Mouse (Mus musculus) CD4-positive, CD25-positive, alpha-beta regulatory T cell, adult 2 months (primary cell): Measurements from ENCODE around the gene Hoxc11.
A peak's percentile ranks its signal among the peaks of the same experiment; 100 is the strongest.

Experiments
- DNase-seq: peaks from one replicate; pipeline ENCODE4 v3.0.0-alpha.2; 2012; ENCODE audit warnings: low read depth, low spot score

Gene Hoxc11

DNA sequence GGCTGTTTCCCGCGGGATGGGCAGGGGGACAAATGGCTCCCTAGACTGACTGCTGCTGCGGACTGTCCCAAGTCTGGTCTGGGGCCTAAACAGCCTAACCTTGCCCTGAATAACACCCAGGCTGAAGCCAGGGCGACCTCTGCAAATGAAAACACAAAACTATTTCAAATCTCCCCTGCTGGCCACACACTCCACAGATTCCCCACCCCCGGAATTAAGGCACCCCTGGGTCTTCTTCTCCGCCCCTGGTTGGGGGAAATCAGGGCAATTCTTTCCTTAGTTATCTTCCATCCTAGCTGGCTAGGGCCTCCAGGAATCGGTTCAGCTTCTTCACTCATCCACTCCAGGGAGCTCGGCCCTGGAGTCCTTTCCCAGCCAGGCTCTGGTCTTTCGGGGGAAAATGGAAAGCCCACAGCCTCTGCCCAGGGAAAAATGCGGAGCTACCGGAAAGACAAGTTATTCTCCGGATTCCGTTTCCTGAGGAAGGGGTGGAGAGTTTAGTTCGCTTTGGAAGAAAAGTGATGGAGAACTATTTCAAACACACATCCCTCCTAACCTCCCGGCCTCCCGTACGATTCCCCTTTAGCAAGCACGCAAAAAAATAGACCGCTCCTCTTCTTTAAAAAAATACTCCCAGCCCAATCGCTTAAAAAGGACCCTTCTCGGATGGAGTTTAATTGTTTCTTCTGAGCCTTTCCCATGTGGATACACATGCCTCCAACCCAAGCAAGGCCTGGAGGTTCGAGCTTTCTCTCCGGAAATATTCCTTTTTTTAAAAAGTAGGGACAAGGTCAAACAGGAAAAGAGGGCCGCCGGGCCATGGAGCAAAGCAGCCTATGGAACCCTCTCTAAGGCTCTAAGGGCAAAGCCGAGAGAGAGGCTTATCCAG is 11.0 kb downstream of the Hoxc11 start:
- no peak for DNase-seq

DNA sequence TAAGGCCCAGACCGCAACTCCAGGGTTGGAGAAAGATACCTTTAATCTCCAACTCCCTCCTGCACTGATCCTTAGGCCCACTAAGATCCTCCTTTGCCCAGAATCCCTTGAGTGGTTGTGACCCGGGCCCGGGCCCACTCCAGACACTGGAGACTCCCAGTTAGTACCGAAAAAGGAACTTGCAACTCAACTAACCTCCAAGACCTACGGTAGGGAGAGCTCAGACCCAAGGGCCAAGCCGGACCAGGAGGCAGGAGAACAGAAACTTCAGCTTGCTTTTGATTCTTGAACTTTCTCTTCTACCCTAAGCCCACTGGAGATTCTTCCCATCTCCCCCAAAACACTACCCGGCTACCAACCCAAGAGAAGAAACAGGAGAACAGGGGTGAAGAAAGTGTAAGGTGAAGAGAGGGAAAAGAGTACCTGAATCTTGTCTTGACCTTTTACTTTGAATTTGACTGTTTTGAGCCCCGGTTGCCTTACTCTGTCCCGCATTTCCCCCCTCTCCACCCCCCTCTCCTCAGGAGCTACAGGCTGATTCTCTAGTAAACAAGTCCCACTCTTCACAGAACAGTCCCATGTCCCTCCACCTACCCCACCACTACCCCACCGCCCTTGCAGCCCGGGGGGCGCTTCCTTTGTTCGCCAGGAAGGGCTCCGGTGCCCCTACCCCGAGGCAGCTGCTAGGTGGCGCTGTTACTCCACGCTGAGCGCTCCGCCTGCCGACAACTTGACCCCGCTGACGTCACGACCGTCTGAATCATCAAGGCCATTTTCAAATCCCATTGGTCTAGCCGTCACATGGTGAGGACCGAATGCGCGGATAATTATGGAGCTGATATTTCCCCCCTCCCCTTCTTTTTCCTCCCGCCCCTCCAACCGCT is 11.9 kb downstream of the Hoxc11 start:
- DNase-seq: peak; percentile 89

DNA sequence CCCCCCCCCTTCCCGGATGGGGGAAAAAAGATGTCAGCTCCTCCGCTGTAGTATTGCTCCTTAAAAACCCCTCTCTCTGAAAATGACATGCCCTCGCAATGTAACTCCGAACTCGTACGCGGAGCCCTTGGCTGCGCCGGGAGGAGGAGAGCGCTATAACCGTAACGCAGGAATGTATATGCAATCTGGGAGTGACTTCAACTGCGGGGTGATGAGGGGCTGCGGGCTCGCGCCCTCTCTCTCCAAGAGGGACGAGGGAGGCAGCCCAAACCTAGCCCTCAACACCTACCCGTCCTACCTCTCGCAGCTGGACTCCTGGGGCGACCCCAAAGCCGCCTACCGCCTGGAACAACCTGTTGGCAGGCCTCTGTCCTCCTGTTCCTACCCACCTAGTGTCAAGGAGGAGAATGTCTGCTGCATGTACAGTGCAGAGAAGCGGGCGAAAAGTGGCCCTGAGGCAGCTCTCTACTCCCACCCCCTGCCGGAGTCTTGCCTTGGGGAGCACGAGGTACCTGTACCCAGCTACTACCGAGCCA is 12.6 kb downstream of the Hoxc11 start, which contains the start of gene Hoxc10:
TSS of gene Hoxc10 (plus strand) at position 21 of the 536 bp plus-strand sequence.
- no peak for DNase-seq

DNA sequence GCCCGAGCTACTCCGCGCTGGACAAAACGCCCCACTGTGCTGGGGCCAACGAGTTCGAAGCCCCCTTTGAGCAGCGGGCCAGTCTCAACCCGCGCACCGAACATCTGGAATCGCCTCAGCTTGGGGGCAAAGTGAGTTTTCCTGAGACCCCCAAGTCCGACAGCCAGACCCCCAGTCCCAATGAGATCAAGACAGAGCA is 13.0 kb downstream of the Hoxc11 start, which contains the start of gene Hoxc5:
TSS of gene Hoxc5 (plus strand) at position 132 of the 199 bp plus-strand sequence.
- DNase-seq: no peak

DNA sequence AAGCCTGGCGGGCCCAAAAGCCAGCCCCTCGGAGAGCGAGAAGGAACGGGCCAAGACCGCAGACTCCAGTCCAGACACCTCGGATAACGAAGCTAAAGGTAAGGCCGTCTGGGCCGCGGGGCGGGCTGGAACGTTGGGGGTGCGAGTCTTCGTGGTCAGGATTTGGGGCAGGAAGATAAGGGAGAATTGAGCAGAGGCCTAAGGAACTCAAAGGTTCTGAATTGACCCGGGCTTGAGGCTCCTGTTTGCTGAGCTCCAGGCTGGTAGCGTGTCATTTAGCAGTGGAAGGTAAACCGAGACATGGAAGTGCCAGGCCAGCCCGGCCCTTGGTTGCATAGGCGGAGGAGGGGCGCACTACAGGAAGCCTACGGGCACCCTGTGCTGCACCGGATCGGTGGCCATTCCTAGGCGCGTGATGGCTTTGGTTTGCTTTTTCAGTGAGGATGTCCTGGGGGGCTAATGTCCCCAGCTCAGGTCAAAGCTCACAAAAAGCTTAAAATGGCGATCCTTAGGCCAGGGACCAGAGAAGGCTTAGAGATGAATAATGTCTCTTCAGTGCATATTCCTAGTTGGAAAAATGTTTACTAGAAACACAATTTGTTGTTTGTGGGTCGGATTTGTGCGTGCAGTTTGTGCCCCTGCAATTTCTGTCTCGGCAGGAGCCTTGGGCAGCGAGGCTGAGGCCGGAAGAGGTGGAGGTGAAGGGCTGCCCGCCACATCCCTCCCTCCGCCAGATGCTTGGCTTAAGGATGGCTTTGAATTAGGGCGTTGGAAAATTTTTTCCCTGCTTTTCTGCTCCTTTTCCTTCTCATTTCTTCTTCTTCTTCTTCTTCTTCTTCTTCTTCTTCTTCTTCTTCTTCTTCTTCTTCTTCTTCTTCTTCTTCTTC is 13.5 kb downstream of the Hoxc11 start:
- DNase-seq: no peak

DNA sequence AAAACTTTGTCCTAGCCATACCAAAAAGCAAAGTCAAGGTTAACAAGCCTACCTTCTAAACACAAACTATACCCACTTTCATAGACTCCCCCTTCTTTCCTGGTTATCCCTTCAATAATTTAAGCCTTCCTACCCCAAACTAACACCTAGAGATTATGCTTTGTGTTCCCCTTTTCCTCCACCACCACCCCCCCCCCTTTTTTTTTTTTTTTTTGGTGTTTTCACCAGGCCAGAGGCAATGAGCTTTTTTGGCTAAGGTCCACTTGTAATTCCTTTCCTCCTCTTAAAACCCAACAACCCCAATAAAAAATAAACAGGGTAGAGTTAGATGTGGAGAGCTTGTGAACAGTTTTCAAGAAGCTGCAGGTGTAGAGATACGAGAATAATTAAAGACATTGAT is 15.1 kb downstream of the Hoxc11 start:
- DNase-seq: no peak

DNA sequence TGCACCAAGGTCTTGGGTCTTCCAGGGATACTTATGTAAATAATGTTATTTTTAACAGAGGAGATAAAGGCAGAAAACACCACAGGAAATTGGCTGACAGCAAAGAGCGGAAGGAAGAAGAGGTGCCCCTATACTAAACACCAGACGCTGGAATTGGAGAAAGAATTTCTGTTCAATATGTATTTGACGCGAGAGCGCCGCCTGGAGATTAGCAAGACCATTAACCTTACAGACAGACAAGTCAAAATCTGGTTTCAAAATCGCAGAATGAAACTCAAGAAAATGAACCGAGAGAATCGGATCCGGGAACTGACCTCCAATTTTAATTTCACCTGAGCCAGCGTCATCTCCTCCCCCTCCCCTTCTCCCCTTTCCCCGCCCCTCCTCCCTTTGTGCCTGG is 16.5 kb downstream of the Hoxc11 start:
- peak; percentile 46 for DNase-seq

DNA sequence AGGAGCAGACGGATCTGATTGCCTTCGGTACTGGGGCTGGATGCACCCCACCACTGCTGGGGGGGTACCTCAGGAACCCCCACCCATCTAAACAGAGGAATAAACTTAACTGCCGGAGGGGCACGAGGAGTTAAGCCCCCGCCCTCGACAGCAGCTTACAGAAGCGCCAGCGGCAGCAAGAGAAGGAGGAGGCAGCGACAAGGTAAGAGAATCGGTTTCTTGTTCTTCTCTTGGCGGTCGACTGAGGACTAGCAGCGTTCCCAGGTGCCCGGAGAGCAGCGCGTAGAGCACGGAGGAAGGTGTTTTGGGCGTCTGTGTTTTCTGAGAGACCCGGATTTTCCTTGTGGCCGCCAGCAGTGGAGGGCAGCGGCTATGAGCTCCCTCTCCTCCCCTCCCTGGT is 18.0 kb downstream of the Hoxc11 start:
- no peak for DNase-seq

DNA sequence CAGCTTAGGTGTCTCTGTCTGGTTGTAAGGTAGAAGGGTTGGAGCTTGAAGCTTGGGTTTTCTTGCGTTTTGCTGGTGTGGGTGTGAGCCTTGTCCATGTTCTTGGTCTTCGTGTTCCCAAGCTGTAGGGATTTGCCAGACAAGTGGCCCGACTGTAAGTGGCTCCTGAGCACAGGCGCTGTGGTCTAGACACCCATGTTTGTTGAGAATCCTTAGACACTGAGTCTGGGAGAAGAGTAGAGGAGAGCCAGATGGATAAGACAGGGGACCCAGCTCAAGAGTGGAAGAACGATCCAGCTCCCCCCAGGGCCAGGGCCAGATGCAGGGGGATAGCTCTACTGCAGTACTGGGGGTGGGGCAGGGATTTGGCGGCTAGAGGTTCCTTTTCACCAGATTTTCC is 18.5 kb downstream of the Hoxc11 start:
- DNase-seq: no peak

DNA sequence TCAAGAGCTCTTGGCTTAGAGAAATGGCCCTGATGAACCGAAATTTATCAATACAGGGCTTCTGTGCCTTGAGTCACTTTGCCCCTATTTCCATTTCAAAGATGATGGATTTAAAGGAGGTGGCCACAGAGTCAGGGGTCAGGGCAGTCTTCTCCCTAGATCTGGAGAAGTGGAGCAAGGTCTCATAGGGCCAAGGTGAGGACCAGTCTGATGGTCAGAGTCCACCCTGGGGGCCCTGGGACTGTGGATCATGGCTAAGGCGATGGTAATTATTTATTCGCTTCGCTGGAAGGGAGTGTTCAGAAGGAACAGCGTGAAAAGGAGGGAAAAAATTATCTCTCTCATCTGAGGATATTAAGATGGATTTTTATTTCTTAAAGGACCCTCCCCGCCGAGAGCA is 20.8 kb downstream of the Hoxc11 start:
- DNase-seq: no peak

DNA sequence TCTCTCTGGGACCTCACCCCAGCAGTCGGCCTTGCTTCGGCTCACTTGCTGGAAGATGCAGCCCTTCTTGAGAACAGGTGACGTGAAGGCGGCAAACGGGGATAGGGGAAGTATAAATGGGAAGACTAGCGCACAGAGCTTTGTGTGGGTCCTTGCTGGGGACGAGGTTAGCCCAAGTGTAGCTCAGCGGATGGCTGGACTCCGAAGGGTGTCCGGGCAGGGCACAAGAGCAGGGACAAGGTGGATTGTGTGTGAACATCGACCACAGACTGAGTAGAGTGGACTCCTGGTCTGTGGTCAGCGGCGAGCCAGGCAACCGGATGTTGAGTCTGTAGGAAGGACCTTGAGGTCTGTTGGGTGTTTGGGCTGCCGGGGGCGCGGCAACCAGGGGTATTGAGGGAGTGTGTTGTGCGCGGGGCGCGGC is 21.5 kb downstream of the Hoxc11 start:
- no peak for DNase-seq

DNA sequence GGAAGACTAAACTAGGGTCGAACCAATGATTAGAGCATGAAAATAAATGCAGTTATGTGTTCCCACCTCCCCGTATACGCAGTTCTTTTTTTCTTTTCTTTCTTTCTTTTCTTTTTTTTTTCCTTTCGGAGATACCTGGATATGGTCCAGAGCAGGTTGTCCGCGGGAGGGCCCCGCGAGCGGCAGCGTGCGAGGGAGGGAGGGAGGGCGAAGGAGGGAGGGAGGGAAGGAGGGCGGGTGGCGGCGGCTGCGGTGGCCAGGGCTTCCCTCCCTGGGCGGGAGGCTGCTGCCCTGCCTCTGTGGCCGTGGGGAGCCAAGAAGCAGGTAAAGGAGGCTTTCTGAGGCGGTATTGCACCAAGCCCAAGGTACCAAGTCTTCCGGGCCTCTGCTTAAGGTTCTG is 21.9 kb downstream of the Hoxc11 start, which contains the start of gene Hoxc9:
TSS of gene Hoxc9 (plus strand) at position 269 of the 400 bp plus-strand sequence.
- DNase-seq: no peak

DNA sequence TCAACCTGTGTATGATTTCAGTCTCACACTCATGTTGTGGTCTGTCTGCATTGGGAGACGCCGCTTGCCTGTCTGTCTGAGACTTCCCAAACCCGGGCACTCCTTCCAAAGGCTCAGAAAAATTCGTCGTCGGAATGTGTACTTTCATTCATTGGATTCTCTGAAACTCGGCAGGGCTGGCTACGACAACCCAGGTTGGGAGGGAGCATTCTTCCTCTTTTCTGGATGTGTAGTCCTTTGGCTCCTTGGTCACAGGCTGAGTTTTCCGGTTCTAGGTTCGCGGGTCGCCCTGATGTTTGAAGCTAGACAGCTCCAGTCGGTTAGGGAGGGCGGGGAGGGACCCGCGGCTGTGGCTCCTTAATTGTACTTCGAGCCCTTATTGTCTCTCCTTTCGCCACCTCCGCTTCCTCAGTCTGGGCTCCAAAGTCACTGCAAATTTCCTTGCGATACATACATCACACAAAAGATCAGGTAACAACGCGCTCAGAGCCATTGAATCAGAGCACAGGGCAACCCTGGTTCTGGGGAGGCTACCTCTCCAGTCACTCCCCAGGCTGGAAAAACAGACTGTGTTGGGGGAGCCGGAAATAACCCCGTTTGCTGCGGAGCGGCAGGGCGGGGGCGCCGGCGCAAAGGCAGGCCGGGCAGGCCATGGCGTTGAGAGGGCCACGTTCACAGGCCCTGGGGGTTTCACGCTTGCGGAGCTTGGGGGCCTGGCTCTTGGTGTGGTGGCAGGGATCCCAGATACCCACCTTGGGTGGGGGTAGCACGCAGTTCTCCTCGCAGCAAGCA is 22.6 kb downstream of the Hoxc11 start:
- peak; percentile 56 for DNase-seq

DNA sequence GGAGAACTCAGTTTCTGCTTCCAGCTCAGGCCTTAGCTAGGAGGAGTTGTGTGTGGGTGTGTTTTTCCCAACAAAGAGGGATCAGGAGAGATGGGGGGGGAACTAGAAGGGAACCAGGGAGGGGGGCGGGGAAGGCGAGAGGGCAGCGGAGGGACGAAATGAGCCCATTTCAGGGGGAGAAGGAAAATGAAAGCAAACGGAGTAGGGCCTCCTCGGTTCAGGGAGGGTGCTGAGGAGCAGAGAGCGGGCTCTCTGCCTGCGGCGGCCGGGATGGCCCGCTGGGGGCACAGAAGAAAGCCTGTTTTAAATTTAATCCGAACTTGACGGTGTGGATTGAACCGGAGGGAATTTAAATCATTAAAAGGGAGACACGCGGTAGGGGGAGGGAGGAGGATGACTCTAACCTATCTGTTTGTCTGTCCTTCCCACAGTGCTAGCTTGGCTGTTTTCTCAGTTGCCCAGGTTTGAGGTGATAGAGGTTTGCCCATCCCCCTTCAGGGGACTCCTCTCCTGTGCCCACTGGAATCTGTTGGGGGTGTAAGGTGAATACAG is 23.3 kb downstream of the Hoxc11 start:
- DNase-seq: peak; percentile 43

DNA sequence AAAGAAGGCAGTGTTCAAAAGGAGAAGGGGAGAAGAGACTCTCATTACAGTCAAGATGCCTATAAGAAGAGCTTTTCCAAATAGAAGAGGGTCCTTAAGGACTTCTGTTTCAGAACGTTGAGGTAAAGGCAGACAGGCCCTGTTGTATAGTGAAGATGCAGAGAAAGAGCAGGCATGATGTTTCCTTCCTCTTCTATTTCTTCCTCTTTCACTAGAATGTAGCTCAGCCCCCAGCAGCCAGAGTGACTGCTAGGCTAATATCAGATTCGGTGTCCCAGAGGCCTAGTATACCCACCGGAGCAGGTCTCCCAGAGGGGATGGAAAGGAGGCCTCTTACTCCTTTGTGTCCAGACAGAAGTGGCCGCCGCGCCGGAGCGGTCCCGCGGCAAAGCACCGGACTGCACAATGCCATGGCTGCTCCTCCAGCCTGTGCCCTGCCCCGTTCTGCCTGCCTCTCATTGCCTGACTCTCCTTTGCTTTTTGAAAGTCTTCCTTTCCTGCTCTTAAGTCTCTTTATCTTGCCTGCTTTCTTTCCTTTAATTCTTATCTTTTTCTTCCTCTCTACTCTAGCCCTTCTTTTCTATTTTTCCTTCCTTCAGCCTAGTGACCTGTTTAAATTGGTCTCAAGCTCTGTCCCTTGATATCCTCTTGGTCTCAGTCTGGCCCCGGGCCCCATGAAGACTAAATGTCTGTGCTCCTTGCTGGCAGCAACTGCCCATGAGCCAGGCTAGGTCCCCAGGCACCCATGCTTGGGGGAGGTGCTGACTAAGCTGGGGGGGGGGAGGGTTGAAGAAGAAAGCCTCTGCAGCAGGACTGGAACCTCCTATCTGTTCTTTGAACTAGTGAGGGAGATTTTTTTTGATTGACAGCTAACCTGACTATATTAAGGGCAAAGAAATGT is 24.6 kb downstream of the Hoxc11 start:
- DNase-seq: no peak

DNA sequence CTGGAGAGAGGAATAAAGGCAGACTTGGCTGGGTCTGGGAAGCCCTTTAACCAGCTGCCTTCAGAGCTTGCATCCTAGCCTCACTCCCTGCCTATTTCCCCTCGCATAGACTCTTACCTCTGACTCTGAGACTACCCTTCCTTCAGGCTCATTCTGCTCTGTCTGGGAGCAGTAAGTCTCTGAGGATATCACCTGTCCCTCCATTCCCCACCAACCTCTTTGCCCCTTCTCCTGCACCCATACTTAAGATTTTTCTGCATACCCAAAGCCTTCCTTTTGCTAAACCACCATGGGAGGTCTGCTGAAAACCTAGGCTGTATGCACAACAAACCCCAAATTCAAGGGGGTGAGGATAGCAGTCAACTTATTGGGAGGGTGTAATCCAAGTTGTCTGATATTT is 25.7 kb downstream of the Hoxc11 start:
- DNase-seq: no peak

DNA sequence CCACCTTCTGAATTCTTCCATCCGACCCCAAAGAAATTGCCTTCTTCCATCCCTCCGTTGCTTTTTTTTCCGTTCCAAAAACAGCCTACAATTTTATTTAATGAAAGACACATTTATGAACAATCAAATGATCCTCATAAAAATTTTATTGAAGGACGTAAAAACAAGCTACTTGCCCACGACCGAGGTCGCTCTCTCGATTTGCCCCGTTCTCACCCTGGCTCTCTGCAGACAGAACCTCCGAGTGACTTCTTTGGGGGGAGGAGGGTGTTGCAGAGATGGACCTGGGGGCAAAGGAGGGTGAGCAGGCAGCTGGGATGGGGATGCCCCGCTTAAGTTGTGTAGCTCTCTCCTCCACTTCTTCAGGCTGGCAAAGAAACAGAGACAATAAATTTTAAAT is 26.1 kb downstream of the Hoxc11 start:
- DNase-seq: no peak

DNA sequence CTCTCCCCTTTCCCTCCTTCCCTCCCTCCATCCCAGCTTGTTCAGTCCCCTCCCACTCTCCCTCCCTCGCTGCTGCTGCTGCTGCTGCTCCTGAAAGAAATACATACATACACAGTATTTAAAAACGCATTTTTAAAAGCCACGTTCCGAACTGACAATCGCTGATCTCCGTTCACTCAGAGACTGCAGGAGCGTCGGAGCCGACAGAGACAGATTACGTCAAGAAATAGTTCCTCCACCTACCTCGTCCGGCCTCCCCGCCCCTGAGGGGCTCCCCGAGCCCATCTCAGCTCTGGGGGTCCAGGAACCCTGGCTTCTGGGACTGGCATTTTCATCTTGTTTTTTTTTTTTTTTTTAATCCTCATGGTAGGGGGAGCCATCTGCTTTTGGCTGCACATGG is 26.7 kb downstream of the Hoxc11 start:
- DNase-seq: peak; percentile 27
